Comparison of ENCODE assay signal across 25 mouse cellular contexts in genomic region chr1:40055963-40056362, GRCm38 (mm10). TPM values are rescaled to one million over a fixed set of nuclear protein-coding genes. Genes with fewer than 3 reads are reported as not detected.
DNase-seq lines count a peak whose midpoint lies in the region.
"Had no signal": no experiment of that assay in that cellular context is flagged by ENCODE, and none has a peak within 500 bp of the region (broad histone marks: within the 10 kb centered on the region; RNA-seq: fewer than 3 reads in every experiment).

No protein-coding gene starts in this region.

- DNase-seq in heart, adult 11 months: peak; percentile 80
- DNase-seq in heart, adult 8-10 months (ENCODE audit: low spot score): no peak
- DNase-seq in A20 (ENCODE audit: low read depth, low spot score): peak; percentile 22
- DNase-seq in CD4-positive, CD25-positive, alpha-beta regulatory T cell, adult 2 months (ENCODE audit: low read depth, low spot score): peak; percentile 67
- DNase-seq in induced T-regulatory cell, adult 2 months (ENCODE audit: low read depth): peak; percentile 84
- no peak for DNase-seq in left cerebral cortex, adult 11 months (ENCODE audit: low spot score)
- DNase-seq in gastrocnemius, postnatal 10 days: no peak
- DNase-seq: adrenal gland, adult 2 months; adrenal gland, postnatal 36 days; B cell, adult 2 months; cerebellum, adult 2 months; cerebellum, postnatal 14 days; forebrain, postnatal 0 days; gastrocnemius, postnatal 14 days; heart, postnatal 36 days; kidney, adult 11 months; kidney, postnatal 14 days; layer of hippocampus, adult 9-11 months; lung, embryonic 14.5 days; lung, postnatal 14 days; thymus, adult 2 months; thymus, postnatal 36 days had no signal

RNA-seq across cellular contexts. Expression of gene Il1r2, which starts 17.9 kb away (rescaled TPM):
- total RNA-seq in heart, adult 8-10 months (2022): not detected
- under 1 TPM in 1 of 2 experiments, not detected in 1; 0.25 TPM for total RNA-seq in gastrocnemius, postnatal 10 days (2021)
- total RNA-seq: forebrain, postnatal 0 days; heart, postnatal 36 days; left cerebral cortex, adult 2 months; left cerebral cortex, postnatal 25 days; liver, adult 2 months had no signal

Comparison
In these comparisons a context has a peak if more than half of its experiments do, and no peak if none do; other contexts are left out.
1. DNase-seq: peak in heart, adult 11 months (single experiment), A20 (single experiment), CD4-positive, CD25-positive, alpha-beta regulatory T cell, adult 2 months (single experiment) and induced T-regulatory cell, adult 2 months (single experiment); none in heart, adult 8-10 months (single experiment), left cerebral cortex, adult 11 months (single experiment) and gastrocnemius, postnatal 10 days (single experiment).